Mouse (Mus musculus): ENCODE data around the gene Il6ra.

The Il6ra gene

DNA sequence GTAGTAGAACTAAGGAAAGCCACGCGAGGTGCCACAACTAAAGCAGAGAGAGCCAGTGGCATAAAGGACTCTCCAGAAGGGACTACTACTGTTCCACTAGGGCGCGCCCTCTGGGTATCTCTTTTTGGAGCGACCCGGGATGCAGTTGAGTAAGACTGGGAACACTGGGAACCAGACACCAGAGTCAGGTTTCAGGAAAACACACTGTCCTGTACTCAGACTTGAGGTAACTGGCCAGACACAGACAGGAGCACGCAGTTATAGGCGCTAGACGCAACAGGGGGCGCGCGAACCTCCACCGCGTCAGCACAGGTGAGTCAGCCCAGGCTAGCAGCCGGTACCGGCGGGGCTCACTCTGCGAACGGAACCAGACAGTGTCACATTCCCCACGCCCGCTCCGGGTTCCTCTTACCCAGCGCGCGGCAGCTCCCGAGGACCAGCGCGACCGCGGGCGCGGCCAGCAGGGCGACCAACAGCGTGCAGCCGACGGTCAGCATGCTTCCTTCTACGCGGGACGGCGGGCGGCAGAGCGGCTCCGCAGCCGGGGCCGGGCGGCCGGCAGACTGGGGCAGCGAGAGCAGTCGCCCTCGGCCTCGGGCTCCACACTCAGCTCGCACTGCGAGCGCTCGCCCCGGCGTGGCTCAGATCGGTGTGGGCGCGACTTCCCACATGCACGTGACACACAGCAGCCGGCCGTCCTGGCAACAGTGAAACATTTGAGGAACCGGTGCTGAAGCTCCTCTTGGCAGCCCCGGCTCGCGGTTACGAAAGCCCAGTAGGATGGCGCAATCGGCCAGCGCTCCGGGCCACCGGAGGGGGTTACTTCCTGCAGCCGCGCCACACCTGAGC lies at the start of gene Il6ra:
TSS of gene Il6ra (minus strand) at position 654 of the 849 bp plus-strand sequence.
- peak; percentile 84 to 87 for DNase-seq (ENCODE audit: low spot score in 2 of 2)

DNA sequence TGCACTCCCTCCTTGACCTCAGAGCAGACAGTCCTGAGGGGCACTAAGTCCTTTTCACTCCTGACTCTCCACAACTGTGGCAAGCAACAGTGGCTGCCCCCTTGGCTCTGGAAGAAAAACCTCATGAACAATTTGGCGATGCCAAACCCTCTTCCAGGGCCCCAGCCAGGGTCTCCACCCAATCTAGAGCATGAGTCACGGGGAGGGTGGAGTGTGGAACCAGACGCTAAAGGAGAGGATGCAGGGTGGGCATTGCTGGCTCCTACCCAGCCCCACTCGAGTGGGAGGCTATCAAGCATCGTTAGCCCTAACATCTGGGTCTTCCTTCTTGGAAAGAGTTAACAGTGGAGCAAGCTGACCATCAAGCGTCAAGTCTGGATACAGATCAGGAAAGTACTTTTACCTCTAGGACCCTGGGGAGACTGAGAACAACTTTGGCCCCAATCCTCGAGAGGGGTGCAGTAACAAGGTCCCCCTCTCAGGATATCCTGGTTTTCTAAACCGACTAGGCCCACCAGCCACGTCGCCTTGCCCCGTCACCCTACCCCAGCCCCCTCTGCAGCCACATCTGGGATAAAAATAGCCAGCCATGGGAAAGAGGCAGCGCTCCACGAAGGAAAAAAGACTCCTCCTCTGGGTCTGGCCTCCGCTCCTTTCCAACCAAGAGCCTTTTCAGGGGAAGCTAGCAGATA lies 49.2 kb upstream of the Il6ra start:
- peak in 1 of 2 experiments; percentile 45 for DNase-seq (ENCODE audit: low spot score in 2 of 2)

DNA sequence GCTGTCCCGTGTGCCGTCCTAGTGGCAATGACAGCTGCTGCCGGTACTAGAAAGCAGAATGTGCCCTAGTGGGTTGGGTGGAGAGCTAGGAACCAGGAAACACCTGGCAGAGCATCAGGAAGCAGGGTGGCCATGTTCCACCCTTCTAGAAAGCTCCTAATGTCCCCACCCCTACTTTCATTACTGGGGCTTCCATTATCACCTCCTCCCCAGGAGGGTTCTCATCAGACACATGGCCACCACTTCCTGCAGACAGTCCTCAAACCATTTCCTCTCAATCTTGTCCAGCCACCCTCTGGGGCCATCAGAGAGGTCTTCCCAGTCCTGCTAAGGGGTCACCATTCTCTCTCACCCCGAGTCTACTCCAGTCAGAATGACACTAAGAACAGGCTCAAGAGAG lies 48.4 kb upstream of the Il6ra start:
- DNase-seq (ENCODE audit: low spot score in 2 of 2): no peak

GRCm38 (mm10) chr3:89960469-89960868 lies 47.5 kb upstream of the Il6ra start:
- DNase-seq (ENCODE audit: low spot score in 2 of 2): peak; percentile 91 to 93

DNA sequence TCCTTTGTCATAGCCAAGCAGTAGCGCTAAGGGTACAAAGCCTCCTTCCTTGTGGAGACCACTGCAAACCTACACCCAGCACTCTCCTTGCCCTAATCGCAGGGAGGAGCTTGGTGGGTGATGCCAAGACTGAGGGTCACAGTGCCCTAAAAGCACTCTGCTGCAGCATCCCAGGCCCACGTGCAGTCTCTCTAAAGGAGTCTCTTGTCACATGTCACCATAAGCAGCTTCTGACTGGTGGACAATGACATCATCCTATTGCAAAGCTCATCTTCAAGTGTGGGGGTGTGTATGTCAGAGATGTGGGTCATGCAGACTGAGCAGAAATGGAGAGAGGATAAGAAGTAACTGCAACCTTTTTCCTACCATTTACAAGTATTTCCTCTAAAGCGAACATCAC lies 46.4 kb upstream of the Il6ra start:
- no peak for DNase-seq (ENCODE audit: low spot score in 2 of 2)

- DNase-seq (ENCODE audit: low spot score in 2 of 2): no peak
These were observed 44.9 kb upstream of the Il6ra start for GRCm38 (mm10) chr3:89957880-89958279.

GRCm38 (mm10) chr3:89956177-89956971 lies 43.4 kb upstream of the Il6ra start:
- no peak for DNase-seq (ENCODE audit: low spot score in 2 of 2)

DNA sequence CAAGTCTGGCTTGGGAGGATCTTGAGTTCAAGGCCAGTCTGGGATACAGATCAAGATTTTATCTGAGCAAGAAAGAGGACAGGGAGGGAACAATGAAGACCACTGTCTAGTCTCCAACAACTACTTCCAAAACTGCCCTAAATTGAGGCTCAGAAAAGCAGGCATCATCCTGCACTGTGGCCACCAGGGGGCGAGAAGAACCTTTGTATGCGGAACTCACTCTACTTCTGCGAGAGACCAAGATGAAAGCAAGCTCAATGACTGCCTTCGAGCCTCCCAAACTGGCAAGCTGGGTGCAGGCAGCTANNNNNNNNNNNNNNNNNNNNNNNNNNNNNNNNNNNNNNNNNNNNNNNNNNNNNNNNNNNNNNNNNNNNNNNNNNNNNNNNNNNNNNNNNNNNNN lies 40.4 kb upstream of the Il6ra start:
- DNase-seq (ENCODE audit: low spot score in 2 of 2): peak; percentile 61 to 77

DNA sequence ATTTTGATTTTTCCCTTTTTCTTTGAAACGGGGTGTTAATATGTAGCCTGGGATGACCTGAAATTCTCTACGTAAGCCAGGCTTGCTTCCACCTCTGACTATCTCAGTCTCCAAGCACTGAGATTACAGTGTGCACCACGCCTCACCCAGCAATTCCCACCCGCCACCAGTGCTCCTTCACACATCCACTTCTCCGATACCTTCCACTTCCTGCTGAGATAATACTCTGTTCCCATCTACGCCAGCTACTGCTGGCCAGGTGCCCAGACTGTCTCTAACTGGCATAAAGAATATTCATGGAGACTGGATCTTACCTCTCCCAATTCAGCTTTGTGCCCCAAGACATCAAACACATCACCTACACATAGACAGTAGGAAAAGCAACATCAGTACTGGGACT lies 35.7 kb upstream of the Il6ra start:
- DNase-seq (ENCODE audit: low spot score in 2 of 2): no peak

DNA sequence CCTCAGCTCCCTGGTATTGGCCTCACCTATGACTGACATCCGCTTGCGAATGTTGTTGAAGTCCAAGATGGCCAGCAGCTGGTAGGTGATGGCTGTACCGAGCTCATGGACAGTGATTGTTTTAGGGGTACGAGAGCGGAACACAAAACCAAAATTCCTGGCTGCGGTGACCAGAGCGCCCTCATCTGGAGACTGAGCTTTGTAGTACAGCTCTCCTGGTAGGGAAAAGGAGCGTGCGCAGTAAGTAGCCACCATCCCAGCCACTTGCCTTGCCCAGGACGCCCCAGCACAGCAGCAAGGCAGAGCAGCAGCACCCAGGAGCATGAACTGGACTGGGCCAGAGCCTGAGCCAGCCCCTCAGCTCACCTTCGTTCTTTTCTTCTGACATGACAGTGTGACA lies 35.0 kb upstream of the Il6ra start:
- no peak for DNase-seq (ENCODE audit: low spot score in 2 of 2)

DNA sequence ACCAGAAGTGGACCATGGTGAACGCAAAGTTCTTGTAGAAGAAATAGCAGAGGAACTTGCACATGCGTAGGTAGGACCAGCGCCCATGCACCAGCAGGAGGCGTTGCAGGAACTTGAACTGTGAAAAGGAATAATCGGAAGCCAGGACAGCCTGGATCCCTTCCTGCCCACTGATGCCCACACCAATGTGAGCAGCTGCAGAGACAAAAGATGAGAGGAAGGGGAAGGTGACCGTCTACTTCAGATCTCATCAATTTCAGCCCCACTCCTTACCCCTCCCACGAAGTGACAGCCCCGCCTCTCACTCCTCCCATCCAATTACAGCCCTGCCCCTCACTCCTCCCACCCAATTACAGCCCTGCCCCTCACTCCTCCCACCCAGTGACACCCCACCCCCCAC lies 32.0 kb upstream of the Il6ra start:
- no peak for DNase-seq (ENCODE audit: low spot score in 2 of 2)

DNA sequence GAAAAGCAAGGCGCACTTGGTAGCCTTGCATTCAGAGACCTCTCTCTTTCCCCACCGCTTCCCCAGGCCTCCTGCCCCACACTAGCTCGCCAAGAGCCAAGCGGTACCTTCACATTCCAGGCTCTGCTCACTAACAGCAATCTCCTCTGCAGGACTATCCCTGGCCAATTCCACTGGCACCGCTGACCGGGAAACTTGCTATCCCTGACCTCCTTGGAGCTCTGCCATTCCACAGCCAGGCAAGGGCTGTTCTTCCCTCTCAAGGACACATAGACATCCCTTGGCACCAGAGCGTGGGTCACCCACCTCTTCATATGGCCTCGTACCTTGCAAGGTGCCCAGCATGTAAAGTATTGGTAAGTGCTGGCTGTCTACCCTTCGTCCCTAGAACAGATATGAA lies 29.9 kb upstream of the Il6ra start:
- DNase-seq (ENCODE audit: low spot score in 2 of 2): no peak

GRCm38 (mm10) chr3:89936495-89936894 lies 23.5 kb upstream of the Il6ra start:
- no peak for DNase-seq (ENCODE audit: low spot score in 2 of 2)

GRCm38 (mm10) chr3:89932925-89933324 lies 19.9 kb upstream of the Il6ra start:
- DNase-seq (ENCODE audit: low spot score in 2 of 2): no peak

DNA sequence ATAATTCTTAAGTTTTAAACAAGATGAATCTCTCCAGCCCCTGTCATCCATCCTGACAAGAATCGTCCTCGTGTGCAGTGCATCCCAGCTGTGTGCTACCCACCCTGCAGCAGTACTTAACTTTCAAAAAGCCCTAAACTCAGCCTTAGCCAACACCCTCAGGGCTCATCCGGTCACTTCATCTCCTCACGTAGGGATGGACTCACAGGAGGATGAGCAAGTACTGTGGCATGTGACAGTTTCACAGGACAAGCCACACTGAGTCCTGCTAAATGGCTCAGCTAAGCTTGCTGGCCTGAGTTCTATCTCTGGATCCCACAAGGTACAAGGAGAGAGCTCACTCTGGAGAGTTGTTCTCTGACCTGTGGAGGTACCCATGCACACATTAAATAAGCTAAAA lies 16.0 kb upstream of the Il6ra start:
- no peak for DNase-seq (ENCODE audit: low spot score in 2 of 2)

GRCm38 (mm10) chr3:89926440-89926839 lies 13.4 kb upstream of the Il6ra start:
- DNase-seq (ENCODE audit: low spot score in 2 of 2): no peak

DNA sequence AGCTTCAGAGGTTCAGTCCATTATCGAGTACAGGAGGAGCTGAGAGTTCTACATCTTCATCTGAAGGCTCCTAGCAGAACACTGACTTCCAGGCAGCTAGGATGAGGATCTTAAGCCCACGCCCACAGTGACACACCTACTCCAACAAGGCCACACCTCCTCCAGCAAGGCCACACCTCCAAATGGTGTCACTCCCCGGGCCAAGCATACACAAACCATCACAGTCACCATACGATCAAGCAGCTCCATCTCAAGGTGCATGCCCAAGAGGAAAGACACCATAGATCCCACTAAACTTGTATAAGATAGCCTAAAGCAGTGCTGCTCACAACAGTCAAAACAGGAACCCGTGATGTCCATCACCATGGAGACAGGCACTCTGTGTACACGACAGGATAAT lies 7.7 kb upstream of the Il6ra start:
- DNase-seq (ENCODE audit: low spot score in 2 of 2): no peak

- no peak for DNase-seq (ENCODE audit: low spot score in 2 of 2)
These were observed 4.4 kb upstream of the Il6ra start for GRCm38 (mm10) chr3:89917408-89917807.

GRCm38 (mm10) chr3:89916622-89917021 lies 3.6 kb upstream of the Il6ra start:
- no peak for DNase-seq (ENCODE audit: low spot score in 2 of 2)

DNA sequence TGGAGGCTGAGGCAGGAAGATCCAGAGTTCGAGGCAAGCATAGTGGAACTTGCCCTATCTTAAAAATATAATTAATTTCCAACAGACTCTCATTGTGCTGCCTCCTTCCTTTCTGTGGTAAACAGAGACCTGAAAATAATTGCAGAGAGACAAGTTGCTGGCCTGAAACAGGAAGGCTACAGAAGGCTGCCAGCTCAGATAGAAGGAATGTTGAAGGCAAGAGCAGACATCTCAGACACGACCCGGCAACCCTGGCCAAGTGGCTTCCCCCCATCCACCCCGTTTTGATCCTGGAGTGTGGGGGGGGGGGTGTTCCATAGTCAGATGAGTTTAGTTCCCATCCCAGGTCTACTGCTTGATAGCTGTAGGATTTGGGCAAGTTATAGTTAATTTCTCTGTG lies 1.7 kb upstream of the Il6ra start:
- DNase-seq (ENCODE audit: low spot score in 2 of 2): no peak

- DNase-seq (ENCODE audit: low spot score in 2 of 2): no peak
These were observed 871 bp downstream of the Il6ra start for GRCm38 (mm10) chr3:89912108-89912542.

GRCm38 (mm10) chr3:89911207-89911606 lies 1.8 kb downstream of the Il6ra start:
- no peak for DNase-seq (ENCODE audit: low spot score in 2 of 2)
